Mouse (Mus musculus) adrenal gland (tissue): ENCODE results near the gene St8sia1.

ENCODE experiments used
- intact Hi-C: fragments of 180-260 bp; cut with DNase I; formaldehyde crosslinking; loops from one replicate; pipeline ENCODE4 v1.15.1; 2025

The St8sia1 gene

GRCm38 (mm10) chr6:142909771-142910105 is 54.5 kb downstream of the St8sia1 start:
- intact Hi-C loops = no loop called here

- intact Hi-C loops = no loop called here
Observed at GRCm38 (mm10) chr6:142908911-142909770, 55.1 kb downstream of the St8sia1 start.

- intact Hi-C loops = no loop called here
Observed at GRCm38 (mm10) chr6:142908412-142908811, 55.8 kb downstream of the St8sia1 start.

- intact Hi-C loops = no loop called here
Observed at GRCm38 (mm10) chr6:142895371-142895770, 68.9 kb downstream of the St8sia1 start.

- intact Hi-C loops = no loop called here
Observed at GRCm38 (mm10) chr6:142893716-142894115, 70.5 kb downstream of the St8sia1 start.

- intact Hi-C loops = no loop called here
Observed at GRCm38 (mm10) chr6:142890321-142890720, 73.9 kb downstream of the St8sia1 start.

- intact Hi-C loops = no loop called here
Observed at GRCm38 (mm10) chr6:142888970-142889740, 75.1 kb downstream of the St8sia1 start.

- intact Hi-C loops = no loop called here
Observed at GRCm38 (mm10) chr6:142888346-142888745, 75.9 kb downstream of the St8sia1 start.

- intact Hi-C loops = no loop called here
Observed at GRCm38 (mm10) chr6:142887375-142887774, 76.9 kb downstream of the St8sia1 start.

GRCm38 (mm10) chr6:142885364-142886154 is 78.7 kb downstream of the St8sia1 start:
- intact Hi-C loops = no loop called here

GRCm38 (mm10) chr6:142884128-142884527 is 80.1 kb downstream of the St8sia1 start:
- intact Hi-C loops = no loop called here

GRCm38 (mm10) chr6:142880849-142881470 is 83.3 kb downstream of the St8sia1 start:
- intact Hi-C loops = no loop called here

GRCm38 (mm10) chr6:142878744-142879701 is 85.2 kb downstream of the St8sia1 start:
- intact Hi-C loops = no loop called here

GRCm38 (mm10) chr6:142877221-142877620 is 87.0 kb downstream of the St8sia1 start:
- intact Hi-C loops = no loop called here

- intact Hi-C loops = no loop called here
Observed at GRCm38 (mm10) chr6:142876279-142876899, 87.9 kb downstream of the St8sia1 start.

- intact Hi-C loops = no loop called here
Observed at GRCm38 (mm10) chr6:142873795-142874563, 90.3 kb downstream of the St8sia1 start.

GRCm38 (mm10) chr6:142869715-142870422 is 94.4 kb downstream of the St8sia1 start:
- intact Hi-C loops = no loop called here

- intact Hi-C loops = no loop called here
Observed at GRCm38 (mm10) chr6:142867471-142868055, 96.7 kb downstream of the St8sia1 start.
